Mouse (Mus musculus): ENCODE results near the gene Cd109.
A peak's percentile ranks its signal among the peaks of the same experiment; 100 is the strongest.

Gene Cd109

DNA sequence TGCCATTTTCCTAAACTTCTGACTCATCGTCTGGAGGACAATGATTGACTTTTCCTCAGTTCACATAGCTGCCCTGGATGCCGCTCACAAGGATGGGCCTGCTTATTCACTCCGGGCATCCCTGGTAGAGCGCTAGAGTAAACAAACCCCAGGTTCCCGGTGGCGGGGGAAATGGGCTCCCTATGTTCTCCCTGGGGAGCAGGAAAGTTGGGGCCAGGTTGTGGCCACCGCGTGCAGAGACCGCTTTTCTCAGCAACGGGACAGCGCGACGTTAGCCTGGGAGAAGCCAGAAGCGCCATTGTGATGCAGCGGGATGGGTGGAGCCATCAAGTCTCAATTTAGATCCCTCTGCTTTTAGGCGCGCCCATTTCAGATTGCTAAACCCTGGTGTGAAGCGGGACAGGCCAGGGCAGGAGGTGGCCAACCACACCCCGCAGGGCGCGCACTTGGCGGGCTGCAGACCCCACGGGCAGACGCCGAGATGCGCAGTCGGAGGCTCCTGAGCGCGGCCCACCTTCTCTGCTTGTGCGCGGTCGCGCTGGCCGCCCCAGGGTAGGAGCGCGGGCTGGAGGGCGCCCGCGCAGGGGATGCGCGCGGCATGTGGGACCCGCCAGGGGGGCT is at the start of gene Cd109:
Cd109 (plus strand) TSS at position 146 of the 621 bp plus-strand sequence.
- DNase-seq = peak in 1 of 2 experiments; percentile 15

DNA sequence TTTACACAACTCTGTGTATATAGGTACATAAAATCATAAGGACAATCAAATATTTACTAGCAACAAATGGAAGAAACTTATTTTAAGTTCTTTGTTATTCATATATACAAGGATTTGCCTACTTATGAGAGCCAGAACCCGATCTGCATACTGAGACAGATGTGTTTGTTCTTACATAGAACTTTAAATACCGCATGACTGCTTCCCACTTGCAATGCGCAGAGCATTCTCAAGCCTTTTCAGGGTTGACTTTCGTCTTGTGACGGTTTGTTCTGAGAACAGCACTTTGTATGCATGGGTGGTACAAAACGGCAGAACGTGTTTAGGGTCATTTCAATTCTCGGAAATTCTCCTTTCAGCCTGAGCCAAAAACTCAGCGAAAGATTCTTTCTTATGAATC is 45.4 kb upstream of the Cd109 start:
- DNase-seq = no peak

DNA sequence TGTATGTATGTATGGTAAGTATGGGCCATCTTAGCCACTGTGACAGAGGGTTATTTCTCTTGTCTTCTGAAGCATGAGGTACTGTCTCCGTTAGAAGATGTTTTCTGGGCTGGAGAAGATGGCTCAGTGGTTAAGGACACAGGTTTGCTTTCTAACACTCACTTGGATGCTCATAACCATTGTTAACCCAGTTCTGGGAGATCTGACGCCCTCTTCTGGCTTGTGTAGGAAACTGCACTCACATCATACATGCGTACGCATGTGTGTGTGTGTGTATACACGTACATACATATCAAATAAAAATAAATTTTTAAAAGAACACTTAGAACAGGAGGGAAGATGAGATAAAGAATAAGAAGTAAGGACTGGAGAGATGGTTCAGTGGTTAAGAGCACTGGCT is 38.9 kb upstream of the Cd109 start:
- no peak for DNase-seq

DNA sequence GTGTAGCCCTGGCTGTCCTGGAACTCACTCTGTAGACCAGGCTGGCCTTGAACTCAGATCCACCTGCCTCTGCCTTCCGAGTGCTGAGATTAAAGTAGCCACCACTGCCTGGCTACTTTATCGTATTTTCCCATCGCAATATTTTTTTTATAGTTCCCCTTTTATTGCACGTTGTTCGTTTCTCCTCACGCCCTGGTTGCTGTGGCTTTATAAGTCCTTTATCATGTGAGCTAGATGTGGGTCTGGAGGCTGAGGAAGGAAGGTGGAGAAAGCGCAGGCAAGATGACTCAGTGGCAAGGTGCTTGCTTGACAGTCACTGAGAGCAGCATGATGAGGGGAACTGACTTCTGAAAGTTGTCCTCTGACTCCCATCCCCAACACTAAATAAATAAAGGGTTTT is 36.5 kb upstream of the Cd109 start:
- no peak for DNase-seq

DNA sequence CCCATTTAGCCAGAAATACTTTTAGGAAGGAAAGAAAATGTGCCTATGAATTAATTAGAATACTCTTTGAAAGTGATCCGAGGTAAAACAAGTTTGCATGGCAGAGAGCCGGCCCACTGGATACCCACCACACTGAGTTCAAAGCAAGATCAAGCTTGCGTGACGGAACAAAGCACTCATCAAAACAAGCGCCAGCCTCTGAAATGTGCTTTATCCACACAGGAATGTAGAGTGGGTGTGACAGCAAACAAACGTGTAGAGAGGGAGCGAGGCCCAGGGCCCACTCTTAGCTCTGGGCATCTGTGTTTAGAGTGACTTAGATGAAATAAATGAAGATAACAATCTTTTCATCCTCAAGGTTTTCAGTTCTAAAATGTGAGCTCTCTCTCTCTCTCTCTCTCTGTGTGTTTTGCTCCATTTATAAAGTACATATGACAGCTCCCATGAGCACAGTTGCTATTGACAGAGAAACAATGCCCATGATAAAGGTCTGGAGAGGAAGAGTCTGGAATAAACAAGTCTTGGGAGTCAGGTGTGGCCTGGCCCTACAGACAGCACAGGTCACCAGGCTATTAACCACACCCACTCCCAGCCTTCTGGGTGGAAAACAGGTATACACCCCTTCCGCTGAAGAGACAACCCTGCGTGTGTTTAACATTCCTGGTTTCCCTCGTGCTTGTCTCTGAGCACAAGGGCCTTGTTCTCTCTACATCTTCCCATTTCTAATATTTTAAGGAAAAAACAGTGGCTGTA is 35.5 kb upstream of the Cd109 start:
- no peak for DNase-seq

DNA sequence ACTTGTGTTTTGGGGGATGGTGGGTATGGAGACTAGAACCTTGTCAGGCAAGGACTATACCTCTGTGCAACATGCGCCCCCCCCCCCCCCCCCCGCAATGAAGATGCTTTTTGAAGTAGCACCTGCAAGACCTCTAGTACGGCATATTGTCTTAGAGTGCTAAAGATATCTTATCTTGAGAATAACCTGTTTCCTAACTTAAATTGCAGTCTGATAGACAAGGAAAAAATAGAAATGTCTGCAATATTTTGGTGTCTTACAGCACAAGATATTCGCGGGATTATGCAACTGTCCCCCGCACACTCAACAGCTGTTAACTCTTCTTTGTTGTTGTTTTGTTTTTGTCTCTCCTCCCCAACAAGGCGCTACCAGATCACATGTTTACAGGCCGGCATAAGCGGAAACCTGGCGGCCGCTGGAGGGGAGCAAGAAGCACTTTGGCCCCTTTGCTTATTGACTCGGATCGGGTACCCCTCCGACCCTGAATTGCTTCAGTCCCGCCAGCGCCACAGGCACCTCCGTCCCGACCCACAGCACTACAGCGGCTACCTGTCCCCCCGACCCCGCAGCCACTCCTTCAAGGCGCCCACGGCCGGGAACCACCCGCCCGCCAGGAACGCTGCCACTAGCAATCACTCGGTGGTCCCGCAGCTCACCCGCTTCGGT is 28.0 kb upstream of the Cd109 start:
- DNase-seq = no peak

DNA sequence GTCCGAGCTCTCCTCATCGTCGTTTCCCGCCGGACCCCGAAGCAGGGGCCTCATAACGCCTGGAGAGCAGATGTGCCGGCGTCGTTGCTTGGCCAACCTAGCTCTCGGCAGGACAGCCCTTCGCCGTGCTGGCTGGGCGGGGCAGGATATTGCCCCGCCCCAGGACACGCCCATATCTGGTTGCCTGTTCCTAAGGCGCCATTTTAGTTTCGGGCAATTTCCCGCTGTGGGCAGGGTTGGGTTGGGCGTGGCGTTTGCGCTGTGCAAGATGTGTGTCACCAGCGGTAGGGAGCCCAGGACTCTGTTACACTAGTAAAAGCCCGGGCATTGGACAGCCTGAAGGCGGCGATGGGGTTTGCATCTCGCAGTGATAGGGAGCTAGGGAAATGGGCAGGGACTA is 27.4 kb upstream of the Cd109 start, which contains the start of gene Slc17a5:
Slc17a5 (minus strand) TSS at position 128 of the 400 bp plus-strand sequence.
- peak; percentile 92 to 93 for DNase-seq

DNA sequence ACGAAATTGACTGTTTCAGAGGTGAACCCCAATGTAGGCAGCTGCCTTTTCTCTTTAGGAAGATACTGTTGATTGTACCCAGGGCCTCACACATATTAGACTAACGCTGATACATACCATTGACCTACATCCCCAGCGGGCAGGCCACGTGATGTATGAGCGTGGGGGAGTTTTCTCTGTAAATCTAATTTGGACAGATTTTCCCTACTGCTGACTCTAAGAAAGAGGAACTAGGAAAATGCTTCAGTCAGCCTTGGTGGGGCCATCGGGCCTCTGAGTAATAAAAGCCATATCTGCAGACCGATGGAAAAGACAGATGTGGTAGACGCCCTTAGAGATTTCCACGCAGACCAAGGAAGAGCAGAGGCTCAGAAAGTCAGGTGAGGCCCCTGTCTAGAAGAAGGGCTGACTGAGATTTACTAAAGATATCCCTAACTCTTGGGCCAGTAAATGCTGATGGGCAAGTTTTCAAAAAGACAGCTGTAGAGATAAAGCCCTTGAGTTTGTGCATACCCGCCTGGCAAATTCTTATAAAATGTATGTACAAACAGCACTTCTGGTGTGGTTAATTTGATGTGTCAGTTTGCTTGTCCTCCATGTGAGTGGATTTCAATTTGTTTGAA is 26.8 kb upstream of the Cd109 start:
- no peak for DNase-seq

DNA sequence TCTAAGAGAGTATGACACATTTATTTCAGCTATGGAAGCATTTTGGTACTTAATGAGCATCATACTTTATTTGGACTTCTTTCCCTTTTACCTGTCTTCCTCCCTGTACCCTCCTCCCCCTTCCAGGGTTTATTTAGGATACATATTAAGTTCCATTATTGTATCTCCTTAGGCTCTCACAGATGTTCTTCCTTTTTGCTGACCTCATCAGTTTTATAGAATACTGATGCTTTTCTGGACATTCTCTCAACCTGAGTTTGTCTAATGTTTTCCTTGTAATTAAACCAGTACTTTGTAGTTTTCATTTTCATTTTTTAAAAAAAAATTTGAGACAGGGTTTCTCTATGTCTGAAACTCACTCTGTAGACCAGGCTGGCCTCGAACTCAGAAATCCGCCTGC is 24.9 kb upstream of the Cd109 start:
- DNase-seq = no peak

DNA sequence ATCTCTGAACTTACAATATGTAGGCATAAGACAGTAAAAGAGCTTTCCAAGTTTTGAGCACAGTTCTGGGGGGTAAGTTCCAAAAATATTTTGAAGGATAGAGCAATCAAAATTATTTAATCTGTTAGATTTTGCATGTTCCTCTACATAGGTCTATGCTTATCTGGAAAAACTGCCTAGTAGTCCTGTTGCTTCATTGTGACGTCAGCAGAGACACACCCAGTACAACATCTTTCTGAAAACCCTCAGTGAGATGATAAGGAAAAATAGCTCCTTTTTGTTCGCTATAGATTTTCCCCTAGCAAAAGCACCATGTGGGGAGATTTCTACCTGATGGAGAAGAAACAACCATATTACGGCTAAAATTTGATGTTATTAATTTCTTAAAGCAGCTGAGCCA is 20.1 kb upstream of the Cd109 start:
- DNase-seq = no peak

DNA sequence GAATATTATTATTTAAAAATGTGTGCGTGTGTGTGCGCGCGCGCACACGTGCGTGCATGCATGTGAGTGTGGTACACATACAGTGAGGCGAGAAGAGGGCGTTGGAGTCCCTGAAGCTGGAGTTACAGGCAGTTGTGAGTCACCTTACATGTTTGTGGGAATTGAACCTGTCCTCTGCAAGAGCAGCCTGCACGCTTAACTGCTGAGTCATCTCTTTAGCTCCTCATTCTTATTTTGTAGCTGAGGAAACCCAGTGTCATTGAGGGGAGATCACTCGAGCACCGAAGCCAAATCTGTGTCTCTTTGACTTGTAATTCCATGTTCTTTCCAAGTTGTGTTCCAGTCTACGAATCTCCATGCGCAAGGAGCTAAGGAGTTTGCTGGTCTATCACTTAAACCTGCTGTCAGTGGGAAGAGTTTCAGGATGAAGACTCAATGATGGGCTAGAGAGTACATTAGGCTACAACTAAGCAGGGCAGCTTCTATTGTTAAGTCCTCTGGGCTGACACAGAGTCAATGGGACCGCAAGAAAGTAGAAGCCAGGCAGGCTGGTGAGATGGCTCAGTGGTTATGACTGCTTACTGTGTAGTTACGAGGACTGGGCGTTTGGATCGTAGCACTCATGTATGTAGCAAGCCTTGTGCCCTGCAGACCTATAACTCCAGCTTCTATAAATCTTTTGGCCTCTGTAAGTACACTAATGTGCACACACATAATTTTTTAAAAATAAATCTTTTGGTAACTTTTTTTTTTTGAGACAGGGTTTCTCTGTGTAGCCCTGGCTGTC is 19.4 kb upstream of the Cd109 start:
- no peak for DNase-seq

DNA sequence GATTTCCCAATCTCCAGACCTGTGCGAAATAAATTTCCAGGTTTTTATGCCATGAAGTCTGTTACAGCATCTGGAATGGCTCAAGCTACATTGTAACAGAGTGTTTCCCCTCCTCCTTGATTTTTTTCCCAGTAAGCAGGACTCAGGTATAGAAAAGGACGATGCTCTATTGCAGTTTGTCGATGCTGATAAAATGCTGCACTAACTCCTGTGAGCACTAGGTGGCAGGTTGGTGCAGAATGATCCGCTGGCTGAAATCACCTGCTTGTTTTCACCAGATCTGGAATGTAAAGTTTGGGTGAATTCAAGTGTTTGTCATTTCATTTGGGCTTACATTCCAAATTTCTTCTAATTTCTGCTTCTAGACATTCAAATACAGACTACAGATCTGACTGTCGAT is 18.5 kb upstream of the Cd109 start:
- peak; percentile 50 to 60 for DNase-seq

DNA sequence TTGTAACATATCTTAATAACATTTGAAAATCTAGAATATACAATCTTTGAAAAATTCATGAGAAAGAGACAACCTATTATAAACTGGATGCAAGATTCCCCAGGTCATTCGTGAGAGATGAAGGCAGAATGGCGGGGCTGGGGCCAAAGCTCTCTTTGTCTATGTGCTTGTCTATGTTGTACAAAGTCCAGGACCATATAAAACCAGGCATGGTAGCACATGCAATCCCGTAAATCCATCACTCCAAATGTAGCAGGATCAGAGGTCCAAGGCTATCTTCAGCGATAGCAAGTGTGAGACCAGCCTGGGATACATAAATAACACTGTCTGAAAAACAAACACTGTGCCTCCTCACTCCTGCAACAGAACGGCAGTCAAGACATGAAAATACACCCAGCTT is 15.4 kb upstream of the Cd109 start:
- no peak for DNase-seq

DNA sequence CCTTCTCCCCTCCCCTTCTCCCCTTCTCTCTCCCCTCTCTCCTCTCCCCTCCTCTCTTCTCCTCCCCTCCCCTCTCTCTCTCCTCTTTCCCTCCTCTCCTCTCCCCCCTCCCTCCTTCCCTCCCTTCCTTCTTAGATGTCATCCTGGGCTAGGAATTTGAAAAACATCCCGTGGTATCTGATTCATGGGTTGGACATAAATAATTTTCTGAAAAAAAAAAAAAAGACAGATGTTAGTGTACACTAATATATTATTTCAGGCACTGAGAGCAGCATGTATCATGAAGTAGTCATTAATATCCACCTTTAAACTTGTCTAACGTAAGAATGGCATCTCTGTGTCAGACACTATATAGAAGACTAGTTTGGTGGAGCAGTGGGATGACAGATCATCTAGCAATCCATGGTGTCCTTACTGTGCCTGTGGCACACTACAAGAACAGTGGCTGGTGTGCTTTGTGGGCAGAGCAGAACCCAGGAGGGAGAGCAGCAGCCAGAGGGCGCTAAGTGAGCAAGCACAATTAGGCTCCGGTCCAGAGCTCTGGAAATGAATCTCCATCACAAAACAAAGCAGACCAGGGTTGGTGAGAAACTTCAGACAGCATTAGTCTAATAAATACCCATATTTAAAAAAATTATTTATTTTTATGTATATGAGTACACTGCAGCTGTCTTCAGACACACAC is 14.2 kb upstream of the Cd109 start:
- no peak for DNase-seq

DNA sequence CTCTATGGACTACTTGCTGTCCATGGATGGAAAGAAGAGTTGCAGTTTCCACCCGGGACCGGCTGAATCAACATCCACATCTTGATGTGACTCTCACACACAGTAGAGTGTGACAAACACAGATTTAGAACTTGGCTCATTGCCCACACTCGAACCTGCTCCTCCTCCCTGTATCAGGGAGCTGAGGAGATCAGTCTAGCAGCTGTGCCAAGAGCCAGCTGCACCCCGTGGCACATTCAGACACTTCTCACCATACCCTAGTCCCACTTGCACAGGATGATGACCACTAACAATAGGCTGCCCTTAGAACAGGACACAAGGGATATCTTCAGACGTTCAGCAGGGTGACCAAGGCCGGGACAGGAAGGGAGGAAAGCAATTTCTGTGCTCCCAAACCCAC is 1.1 kb upstream of the Cd109 start:
- no peak for DNase-seq

DNA sequence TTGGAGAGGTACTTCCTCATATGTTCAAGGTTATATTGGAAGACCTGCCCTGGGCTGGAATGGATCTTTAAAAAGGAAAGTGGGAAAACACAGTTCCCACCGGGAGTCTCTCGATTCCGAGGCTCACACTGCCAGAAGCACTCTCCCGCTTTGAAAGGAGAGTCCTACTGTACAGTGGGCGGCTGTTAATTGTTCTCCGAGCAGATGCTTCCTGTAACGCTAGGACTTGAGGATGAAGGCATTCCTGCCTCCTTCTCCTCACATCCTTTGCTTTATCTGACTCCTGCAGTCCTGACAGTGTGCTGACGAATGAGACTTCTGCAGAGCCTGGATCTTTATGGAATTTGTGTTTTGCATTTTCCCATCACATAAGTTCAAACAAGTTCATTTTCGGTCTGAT is 3.9 kb downstream of the Cd109 start:
- no peak for DNase-seq

DNA sequence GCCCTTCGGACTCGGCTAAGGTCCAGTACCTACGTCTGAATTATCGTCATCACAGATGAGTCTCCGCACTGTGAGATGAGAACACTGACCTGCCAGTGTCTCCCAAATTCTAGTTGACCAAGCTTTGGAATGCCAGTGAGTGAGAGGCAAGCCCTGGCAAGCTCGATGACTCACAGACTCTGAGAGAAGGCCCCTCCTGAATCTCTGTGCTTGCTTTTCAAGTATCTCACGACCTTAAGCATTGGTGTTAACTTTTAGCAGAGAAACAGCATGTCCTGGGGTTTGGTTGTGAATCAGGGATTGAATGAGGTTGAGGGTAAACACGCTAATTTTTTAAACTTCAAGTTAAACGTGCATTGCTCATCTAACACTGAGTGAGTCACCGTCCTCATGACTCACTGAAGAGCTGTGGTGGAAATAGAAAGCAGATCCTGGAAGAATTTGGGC is 8.0 kb downstream of the Cd109 start:
- DNase-seq = no peak

DNA sequence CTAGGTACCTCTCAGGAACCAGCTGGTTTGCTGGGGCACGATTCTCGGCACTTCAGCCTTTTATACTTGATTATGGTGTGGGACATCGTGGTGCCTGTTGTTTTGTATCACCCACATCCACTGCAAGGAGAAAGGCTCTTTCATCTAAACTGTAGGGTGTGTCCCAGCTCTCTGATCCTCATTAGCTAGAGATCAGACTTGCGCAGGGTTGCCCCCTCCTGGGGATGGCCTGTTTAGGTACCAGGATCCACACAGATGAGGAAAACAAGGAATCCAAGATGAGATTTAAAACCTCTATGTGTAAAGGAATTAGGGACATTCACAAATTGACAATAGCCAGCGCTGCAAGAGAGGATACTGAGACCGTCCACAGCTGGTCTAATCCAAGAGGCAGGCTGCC is 14.6 kb downstream of the Cd109 start:
- DNase-seq = no peak

DNA sequence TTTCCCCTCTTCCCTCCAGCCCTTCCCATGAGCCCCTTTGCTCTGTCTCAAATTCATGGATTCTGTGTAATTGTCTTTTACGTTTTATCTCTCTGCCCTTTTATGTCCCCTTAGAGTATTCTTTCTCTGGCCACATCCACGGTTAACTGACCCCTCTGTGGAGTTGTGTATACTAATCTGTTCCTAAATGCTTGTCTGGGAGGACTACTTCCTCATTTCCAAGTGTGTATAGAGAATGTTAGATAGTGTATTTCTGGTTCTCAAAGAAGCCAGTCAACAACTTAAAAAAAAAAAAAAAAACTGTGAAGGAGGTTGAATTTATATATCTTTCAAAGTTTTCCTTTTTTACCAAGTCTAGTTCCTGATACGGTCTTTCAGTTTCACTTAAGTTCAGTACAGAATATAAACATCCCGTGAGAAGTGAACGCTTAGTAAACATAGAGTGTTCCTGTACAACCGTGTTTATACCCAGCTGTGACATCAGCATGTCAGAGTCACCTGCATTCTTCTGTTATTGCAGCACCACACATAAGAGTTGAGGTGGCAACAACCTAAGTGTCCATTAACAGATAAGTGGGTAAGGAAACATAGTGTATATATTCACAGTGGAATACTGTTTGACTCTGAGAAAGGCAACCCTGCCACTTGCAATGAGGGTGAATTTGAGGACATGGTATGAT is 16.5 kb downstream of the Cd109 start:
- DNase-seq = no peak

DNA sequence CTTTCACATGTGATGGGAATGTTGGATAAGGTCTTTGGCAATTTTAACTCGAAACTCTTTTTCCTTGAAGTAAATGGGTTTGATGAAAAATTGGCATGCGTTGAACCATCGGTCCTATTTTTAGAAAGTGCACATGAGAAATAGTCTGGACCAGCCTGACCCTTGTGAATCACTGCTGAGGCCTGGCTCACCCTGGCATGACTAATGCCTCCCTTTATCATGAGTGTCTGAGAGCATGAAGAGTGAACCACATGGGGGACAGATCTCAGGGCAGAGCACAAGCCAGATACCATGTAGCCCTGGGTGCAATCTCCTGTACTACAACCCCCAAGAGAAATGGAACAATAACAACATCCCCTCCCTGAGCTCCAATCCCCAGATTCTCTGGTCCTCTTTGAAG is 18.6 kb downstream of the Cd109 start:
- DNase-seq = no peak

DNA sequence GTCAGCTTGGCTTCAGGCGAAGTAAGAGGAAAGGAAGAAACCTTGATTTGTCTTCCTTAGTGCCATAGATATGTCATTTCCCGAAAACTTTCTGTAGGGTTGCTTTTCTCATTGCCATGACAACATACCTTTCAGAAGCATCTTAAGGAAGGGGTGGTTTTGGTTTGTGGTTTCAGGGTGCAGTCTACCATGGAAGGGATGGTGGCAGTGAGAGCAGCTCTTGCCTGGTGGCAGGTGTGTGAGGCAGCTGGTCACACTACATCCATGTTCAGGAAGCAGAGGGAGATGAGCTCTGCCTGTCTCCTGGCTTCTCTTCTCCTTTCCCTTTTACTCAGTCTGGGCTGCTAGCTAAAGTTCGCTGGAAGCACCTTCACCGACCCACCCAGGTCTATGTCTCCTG is 26.0 kb downstream of the Cd109 start:
- DNase-seq = no peak
